Mouse (Mus musculus) MEL (cell line): ENCODE measurements around the gene AC109138.7. TPM values are rescaled to one million over a fixed set of nuclear protein-coding genes. Genes with fewer than 3 reads are reported as not detected.

Experiments
- DNase-seq: peaks from one replicate; pipeline ENCODE4 v3.0.0; 2011; ENCODE audit warnings: low read depth, low spot score
- H3K27ac ChIP-seq: 2 replicates; pipeline ENCODE4 v1.5.1; 2012; ENCODE audit warnings: low read depth, mild to moderate bottlenecking, control low read depth, low read length, moderate library complexity; ENCODE audit not compliant: control insufficient read depth
- H3K27me3 ChIP-seq, 2 experiments: fragments of 150-350 bp in 1 of 2; sonication (generic) in 1 of 2; 2 replicates each; pipeline ENCODE4 v1.6.1; 2012; ENCODE audit warnings: low read length in 2 of 2, mild to moderate bottlenecking in 2 of 2, improper control_type of control experiment in 1 of 2, moderate library complexity in 1 of 2; ENCODE audit not compliant: insufficient read depth in 2 of 2, control insufficient read depth in 1 of 2
- H3K36me3 ChIP-seq, 2 experiments: 2 replicates each; pipeline ENCODE4 v1.6.1; 2012 to 2014; ENCODE audit warnings: low read length in 2 of 2, improper control_type of control experiment in 1 of 2, inconsistent platforms in 1 of 2, mild to moderate bottlenecking in 1 of 2; ENCODE audit not compliant: insufficient read depth in 2 of 2, control insufficient read depth in 1 of 2
- H3K4me1 ChIP-seq, 2 experiments: fragments of 150-350 bp in 1 of 2; sonication (generic) in 1 of 2; 2 replicates each; pipeline ENCODE4 v1.6.1; 2012; ENCODE audit warnings: low read length in 2 of 2, improper control_type of control experiment in 1 of 2, mild to moderate bottlenecking in 1 of 2; ENCODE audit not compliant: insufficient read depth in 2 of 2, control insufficient read depth in 1 of 2
- H3K4me3 ChIP-seq, 2 experiments: fragments of 150-350 bp in 1 of 2; sonication (generic) in 1 of 2; 2 replicates each; pipeline ENCODE4 v1.5.1; 2012; ENCODE audit warnings: low read depth in 2 of 2, low read length in 2 of 2, mild to moderate bottlenecking in 2 of 2, moderate library complexity in 2 of 2, control low read depth in 1 of 2, improper control_type of control experiment in 1 of 2; ENCODE audit not compliant: control insufficient read depth in 1 of 2, insufficient read depth in 1 of 2
- H3K79me2 ChIP-seq: 2 replicates; pipeline ENCODE4 v1.6.1; 2012; ENCODE audit warnings: mild to moderate bottlenecking, low read length, moderate library complexity; ENCODE audit not compliant: control insufficient read depth, poor library complexity, insufficient read depth
- H3K9ac ChIP-seq: 2 replicates; pipeline ENCODE4 v1.6.1; 2012; ENCODE audit warnings: low read depth, mild to moderate bottlenecking, control low read depth, low read length, moderate library complexity; ENCODE audit not compliant: control insufficient read depth, poor library complexity, severe bottlenecking
- H3K9me3 ChIP-seq: fragments of 150-350 bp; sonication (generic); replicated peaks from 2 replicates; pipeline ENCODE4 v1.6.1; 2012; ENCODE audit warnings: mild to moderate bottlenecking, low read length, improper control_type of control experiment, moderate library complexity; ENCODE audit not compliant: insufficient read depth
- BHLHE40 ChIP-seq: IDR thresholded peaks from 2 replicates; pipeline ENCODE4 v1.6.1; 2012; ENCODE audit warnings: low read depth, mild to moderate bottlenecking, inconsistent platforms, low read length, improper control_type of control experiment, borderline replicate concordance
- CHD1 ChIP-seq: IDR thresholded peaks from 2 replicates; pipeline ENCODE4 v1.6.1; 2012; ENCODE audit warnings: low read depth, mild to moderate bottlenecking, inconsistent platforms, low read length, improper control_type of control experiment
- CHD2 ChIP-seq: IDR thresholded peaks from 2 replicates; pipeline ENCODE4 v1.6.1; 2011; ENCODE audit warnings: low read length, improper control_type of control experiment
- CTCF ChIP-seq, 3 experiments: IDR thresholded peaks in 2 of 3; conservative IDR thresholded peaks in 1 of 3; 2 replicates each; pipeline ENCODE4 v1.5.1; 2011 to 2012; ENCODE audit warnings: low read length in 3 of 3, low read depth in 2 of 3, mild to moderate bottlenecking in 2 of 3, improper control_type of control experiment in 1 of 3, inconsistent platforms in 1 of 3, mixed read lengths in 1 of 3, moderate library complexity in 1 of 3; ENCODE audit not compliant: control insufficient read depth in 1 of 3, insufficient read depth in 1 of 3, poor library complexity in 1 of 3, severe bottlenecking in 1 of 3
- E2F4 ChIP-seq: IDR thresholded peaks from 2 replicates; pipeline ENCODE4 v1.6.1; 2011; ENCODE audit warnings: low read depth, low read length, improper control_type of control experiment, borderline replicate concordance
- ELF1 ChIP-seq: IDR thresholded peaks from 2 replicates; pipeline ENCODE4 v1.6.1; 2014; ENCODE audit warnings: low read depth, mild to moderate bottlenecking, inconsistent platforms, low read length, improper control_type of control experiment, moderate library complexity
- EP300 ChIP-seq, 2 experiments: IDR thresholded peaks; 2 replicates each; pipeline ENCODE4 v1.6.1; 2011; ENCODE audit warnings: improper control_type of control experiment in 2 of 2, low read length in 2 of 2, low read depth in 1 of 2, mild to moderate bottlenecking in 1 of 2
- ETS1 ChIP-seq: IDR thresholded peaks from 2 replicates; pipeline ENCODE4 v1.6.1; 2012; ENCODE audit warnings: low read depth, mild to moderate bottlenecking, inconsistent platforms, low read length, improper control_type of control experiment, moderate library complexity
- GABPA ChIP-seq: IDR thresholded peaks from 2 replicates; pipeline ENCODE4 v1.6.1; 2012; ENCODE audit warnings: low read depth, mild to moderate bottlenecking, inconsistent platforms, low read length, improper control_type of control experiment, moderate library complexity
- JUND ChIP-seq: IDR thresholded peaks from 2 replicates; pipeline ENCODE4 v1.6.1; 2011; ENCODE audit warnings: low read depth, mild to moderate bottlenecking, improper control_type of control experiment, low read length
- MAFK ChIP-seq: IDR thresholded peaks from 2 replicates; pipeline ENCODE4 v1.6.1; 2011; ENCODE audit warnings: low read depth, mild to moderate bottlenecking, low read length, improper control_type of control experiment, borderline replicate concordance
- MEF2A ChIP-seq: IDR thresholded peaks from 2 replicates; pipeline ENCODE4 v1.6.1; 2014; ENCODE audit warnings: low read depth, mild to moderate bottlenecking, inconsistent platforms, low read length, improper control_type of control experiment; ENCODE audit not compliant: poor library complexity, insufficient replicate concordance, severe bottlenecking; ENCODE audit errors: extremely low read depth
- NELFE ChIP-seq: IDR thresholded peaks from 2 replicates; pipeline ENCODE4 v1.6.1; 2011; ENCODE audit warnings: low read depth, low read length, improper control_type of control experiment
- NRF1 ChIP-seq: IDR thresholded peaks from 2 replicates; pipeline ENCODE4 v1.6.1; 2014; ENCODE audit warnings: low read depth, mild to moderate bottlenecking, inconsistent platforms, low read length, improper control_type of control experiment, moderate library complexity; ENCODE audit not compliant: poor library complexity, insufficient read depth, severe bottlenecking
- POLR2A ChIP-seq, 2 experiments: IDR thresholded peaks; 2 replicates each; pipeline ENCODE4 v1.6.1; 2011 to 2012; ENCODE audit warnings: low read length in 2 of 2, mild to moderate bottlenecking in 2 of 2, control low read depth in 1 of 2, improper control_type of control experiment in 1 of 2, low read depth in 1 of 2, moderate library complexity in 1 of 2; ENCODE audit not compliant: control insufficient read depth in 1 of 2, insufficient read depth in 1 of 2, poor library complexity in 1 of 2
- POLR2AphosphoS2 ChIP-seq: IDR thresholded peaks from 2 replicates; pipeline ENCODE4 v1.6.1; 2011; ENCODE audit warnings: low read length, improper control_type of control experiment
- RCOR1 ChIP-seq: IDR thresholded peaks from 2 replicates; pipeline ENCODE4 v1.6.1; 2012; ENCODE audit warnings: low read depth, mild to moderate bottlenecking, inconsistent platforms, low read length, improper control_type of control experiment
- SIN3A ChIP-seq: IDR thresholded peaks from 2 replicates; pipeline ENCODE4 v1.6.1; 2012; ENCODE audit warnings: low read length, improper control_type of control experiment, inconsistent platforms
- SMC3 ChIP-seq: IDR thresholded peaks from 2 replicates; pipeline ENCODE4 v1.6.1; 2011; ENCODE audit warnings: low read depth, low read length, improper control_type of control experiment
- TAL1 ChIP-seq: IDR thresholded peaks from 2 replicates; pipeline ENCODE4 v1.6.1; 2012; ENCODE audit warnings: mild to moderate bottlenecking, inconsistent platforms, low read length, moderate library complexity, mixed read lengths
- TBP ChIP-seq: IDR thresholded peaks from 2 replicates; pipeline ENCODE4 v1.8.0; 2011; ENCODE audit warnings: low read depth, low read length, improper control_type of control experiment
- TCF12 ChIP-seq: IDR thresholded peaks from 2 replicates; pipeline ENCODE4 v1.6.1; 2014; ENCODE audit warnings: low read depth, mild to moderate bottlenecking, inconsistent platforms, low read length, improper control_type of control experiment, moderate library complexity
- UBTF ChIP-seq: IDR thresholded peaks from 2 replicates; pipeline ENCODE4 v1.6.1; 2012; ENCODE audit warnings: low read depth, mild to moderate bottlenecking, inconsistent platforms, low read length, improper control_type of control experiment, moderate library complexity, borderline replicate concordance; ENCODE audit not compliant: insufficient read depth
- USF1 ChIP-seq: IDR thresholded peaks from 2 replicates; pipeline ENCODE4 v1.6.1; 2014; ENCODE audit warnings: low read depth, mild to moderate bottlenecking, inconsistent platforms, low read length, improper control_type of control experiment, moderate library complexity
- USF2 ChIP-seq, 2 experiments: IDR thresholded peaks; 2 replicates each; pipeline ENCODE4 v1.6.1; 2011 to 2012; ENCODE audit warnings: improper control_type of control experiment in 2 of 2, low read length in 2 of 2, borderline replicate concordance in 1 of 2, inconsistent platforms in 1 of 2, low read depth in 1 of 2, mild to moderate bottlenecking in 1 of 2; ENCODE audit not compliant: insufficient read depth in 1 of 2
- ZKSCAN1 ChIP-seq: IDR thresholded peaks from 2 replicates; pipeline ENCODE4 v1.6.1; 2012; ENCODE audit warnings: low read depth, mild to moderate bottlenecking, inconsistent platforms, low read length, improper control_type of control experiment, moderate library complexity
- ZMIZ1 ChIP-seq: IDR thresholded peaks from 2 replicates; pipeline ENCODE4 v1.6.1; 2012; ENCODE audit warnings: low read depth, mild to moderate bottlenecking, inconsistent platforms, low read length, improper control_type of control experiment, moderate library complexity
- ZNF384 ChIP-seq: IDR thresholded peaks from 2 replicates; pipeline ENCODE4 v1.6.1; 2012; ENCODE audit warnings: low read depth, mild to moderate bottlenecking, inconsistent platforms, low read length, improper control_type of control experiment
- polyA plus RNA-seq, 2 experiments: library from polyadenylated mRNA; stranded (reverse) in 1 of 2; unstranded in 1 of 2; fragments of >175 nt in 1 of 2; fragments of >200 nt in 1 of 2; gene quantifications; 2 replicates each; pipeline versions ENCODE4 v1.2.1 to v1.2.4; 2012; ENCODE audit warnings: low replicate concordance in 2 of 2, low read depth in 1 of 2; ENCODE audit not compliant: insufficient read length in 2 of 2, insufficient read depth in 1 of 2, missing spikeins in 1 of 2
- total RNA-seq: library from RNA; depleted of rRNA; stranded (reverse); fragments of 300-350 nt; gene quantifications from 2 replicates; pipeline ENCODE4 v1.2.3, GENCODE M21; 2012

AC109138.7 gene
- total and polyA plus RNA-seq, 3 experiments = not detected

DNA sequence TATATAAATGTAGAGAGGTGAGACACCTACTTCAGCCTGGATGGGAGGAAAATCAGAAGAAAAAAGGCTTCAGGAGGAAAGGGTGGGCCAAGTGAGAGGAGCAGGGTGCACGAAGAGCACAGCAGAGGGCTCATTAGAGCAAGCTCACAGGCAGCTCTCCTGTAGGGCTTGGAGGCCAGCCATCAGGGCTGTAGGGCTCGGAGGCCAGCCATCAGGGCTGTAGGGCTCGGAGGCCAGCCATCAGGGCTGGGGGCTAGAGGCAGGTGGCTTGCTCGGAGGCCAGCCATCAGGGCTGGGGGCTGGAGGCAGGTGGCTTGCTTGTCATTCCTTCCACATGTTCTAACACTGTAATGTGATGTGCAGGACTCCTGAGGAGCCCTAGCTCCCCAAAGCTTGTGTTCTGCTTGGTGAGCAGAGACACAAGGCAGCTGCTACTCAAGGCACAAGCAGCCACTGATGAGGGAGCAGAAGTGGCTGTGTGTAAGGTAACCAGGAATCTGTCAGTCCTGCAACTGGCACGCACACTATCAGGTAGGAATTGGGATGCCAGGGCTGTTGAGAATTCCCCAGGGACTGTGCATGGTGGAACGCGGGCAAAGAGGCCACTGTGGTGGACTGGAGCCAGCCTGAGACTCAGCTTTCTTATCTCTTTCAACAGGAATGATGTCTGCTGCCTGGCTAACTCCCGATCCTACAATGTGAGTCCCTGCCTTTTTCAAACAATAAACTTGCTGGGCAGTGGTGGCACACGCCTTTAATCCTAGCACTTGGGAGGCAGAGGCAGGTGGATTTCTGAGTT, 47.3 kb upstream of the AC109138.7 start:
- Histone ChIP-seq H3K79me2 (peaks cover 2% of the 10 kb centered on the region; the same call in 1 of the 2 replicates), H3K9me3 (no peaks in the 10 kb centered on the region), H3K27ac (no peak overlapping the region), H3K36me3 (peaks cover 0 to 14% of the 10 kb centered on the region in 2 experiments; a peak in 2 of 4 replicates), H3K27me3 (no peaks in the 10 kb centered on the region), H3K4me1 (peaks cover 2 to 26% of the 10 kb centered on the region in 2 experiments), H3K4me3 (no peak overlapping the region), H3K9ac (no peak overlapping the region)
- TF ChIP-seq E2F4 (no peak), ZKSCAN1 (no peak), CTCF (IDR thresholded peaks at IDR 0.05 in 2 of 3, conservative IDR thresholded peaks at IDR 0.05 in 1 of 3; ENCODE audit: control insufficient read depth in 1 of 3, insufficient read depth in 1 of 3, low read depth in 2 of 3, low read length in 3 of 3, poor library complexity in 1 of 3, severe bottlenecking in 1 of 3) (no peak)
- DNase-seq = no peak

GRCm38 (mm10) chr19:4169378-4169784, 44.8 kb upstream of the AC109138.7 start:
- H3K9ac ChIP-seq = peak overlapping the region; percentile 89
- H3K4me1 ChIP-seq = peaks cover 0 to 8% of the 10 kb centered on the region in 2 experiments; a peak in 3 of 4 replicates
- no peaks in the 10 kb centered on the region for H3K27me3 ChIP-seq
- H3K27ac ChIP-seq = peak overlapping the region; percentile 39
- H3K79me2 ChIP-seq = no peaks in the 10 kb centered on the region; the same call in 1 of the 2 replicates
- H3K4me3 ChIP-seq = peak overlapping the region; percentile 71 to 85
- H3K9me3 ChIP-seq = no peaks in the 10 kb centered on the region
- peaks cover 0 to 4% of the 10 kb centered on the region in 2 experiments; a peak in 2 of 4 replicates for H3K36me3 ChIP-seq
- DNase-seq = peak; percentile 98
- TF ChIP-seq USF1 (no peak), CHD1 (no peak), NRF1 (peak; percentile 48; the same call in 1 of the 2 replicates), TBP (peak; percentile 48; the same call in 1 of the 2 replicates), SIN3A (peak; percentile 83), USF2 (IDR thresholded peaks at IDR 0.05; ENCODE audit: borderline replicate concordance in 1 of 2, insufficient read depth in 1 of 2, low read depth in 1 of 2, low read length in 2 of 2) (no peak), TCF12 (peak; percentile 36; the same call in 1 of the 2 replicates), POLR2AphosphoS2 (peak; percentile 61; the same call in 1 of the 2 replicates), CTCF (IDR thresholded peaks at IDR 0.05 in 2 of 3, conservative IDR thresholded peaks at IDR 0.05 in 1 of 3; ENCODE audit: control insufficient read depth in 1 of 3, insufficient read depth in 1 of 3, low read depth in 2 of 3, low read length in 3 of 3, poor library complexity in 1 of 3, severe bottlenecking in 1 of 3) (peak; percentile 38 to 95 (median 88); a peak in 5 of 6 replicates), POLR2A (IDR thresholded peaks at IDR 0.05; ENCODE audit: control insufficient read depth in 1 of 2, insufficient read depth in 1 of 2, low read depth in 1 of 2, low read length in 2 of 2, poor library complexity in 1 of 2) (peak; percentile 70 to 88), MEF2A (no peak), ZMIZ1 (peak; percentile 89), EP300 (IDR thresholded peaks at IDR 0.05; ENCODE audit: low read depth in 1 of 2, low read length in 2 of 2) (no peak), JUND (no peak), ZKSCAN1 (no peak), NELFE (peak; percentile 83), RCOR1 (no peak), TAL1 (no peak), CHD2 (no peak), ZNF384 (no peak), MAFK (no peak), SMC3 (peak; percentile 81), BHLHE40 (no peak), GABPA (no peak), ELF1 (peak; percentile 44; the same call in 1 of the 2 replicates), ETS1 (peak; percentile 62; the same call in 1 of the 2 replicates), UBTF (no peak)
